Mouse (Mus musculus) kidney, embryonic 16.5 days (tissue): ENCODE results near the gene Cyp19a1. TPM values are rescaled to one million over a fixed set of nuclear protein-coding genes. Genes with fewer than 3 reads are reported as not detected.

Experiments used
- ATAC-seq: fragments of 200-750 bp; cut with Nextera tagmentation; 2 replicates; pipeline ENCODE4 v1.8.0; 2017; ENCODE audit warnings: moderate TSS enrichment; ENCODE audit not compliant: low FRiP score, low TSS enrichment
- H3K27ac ChIP-seq: fragments of 300-500 bp; sonication (generic); 2 replicates; pipeline ENCODE4 v1.5.1; 2014; ENCODE audit warnings: low read length
- H3K27me3 ChIP-seq: fragments of 300-500 bp; sonication (generic); 2 replicates; pipeline ENCODE4 v1.6.1; 2014; ENCODE audit warnings: low read length, control low read depth, mixed read lengths; ENCODE audit not compliant: insufficient read depth
- H3K36me3 ChIP-seq: fragments of 300-500 bp; sonication (generic); 2 replicates; pipeline ENCODE4 v1.6.1; 2014; ENCODE audit warnings: low read length, control low read depth, mixed read lengths; ENCODE audit not compliant: insufficient read depth
- H3K4me1 ChIP-seq: fragments of 300-500 bp; sonication (generic); 2 replicates; pipeline ENCODE4 v1.6.1; 2014; ENCODE audit warnings: low read length, control low read depth, mixed read lengths; ENCODE audit not compliant: insufficient read depth
- H3K4me2 ChIP-seq: fragments of 300-500 bp; sonication (generic); replicated peaks from 2 replicates; pipeline ENCODE4 v1.6.1; 2014; ENCODE audit warnings: low read depth, low read length
- H3K4me3 ChIP-seq: fragments of 300-500 bp; sonication (generic); 2 replicates; pipeline ENCODE4 v1.5.1; 2014; ENCODE audit warnings: mild to moderate bottlenecking, low read length
- H3K9ac ChIP-seq: fragments of 300-500 bp; sonication (generic); replicated peaks from 2 replicates; pipeline ENCODE4 v1.6.1; 2014; ENCODE audit warnings: low read length
- H3K9me3 ChIP-seq: fragments of 300-500 bp; sonication (generic); 2 replicates; pipeline ENCODE4 v1.6.1; 2016; ENCODE audit warnings: low read length, control low read depth
- WGBS: fragments of 180-500 bp; shearing (Covaris S2); extraction: QIAGEN DNeasy Blood & Tissue Kit; methylation state at CpG from one replicate; pipeline ENCODE4 v1.1.7; 2014; 5-methylcytosine and 5-hydroxymethylcytosine counted together
- polyA plus RNA-seq: library from polyadenylated mRNA; unstranded; fragments of >200 nt; fragmentation: Nextera tagmentation; extraction: Ambion mirVana; gene quantifications from 2 replicates; pipeline ENCODE4 v1.2.1, GENCODE M21; 2015

Cyp19a1 gene
- not detected in 2 replicates for polyA plus RNA-seq

GRCm38 (mm10) chr9:54268010-54268409 is at the start of gene Cyp19a1:
Gene Cyp19a1 (minus strand): TSS chr9:54268110.
- Histone ChIP-seq H3K4me3 (no peak within 1 kb of the TSS), H3K36me3 (no peaks in the 10 kb centered on the region), H3K4me1 (no peaks in the 10 kb centered on the region), H3K27me3 (no peaks in the 10 kb centered on the region), H3K4me2 (no peak within 1 kb of the TSS), H3K27ac (no peak within 1 kb of the TSS), H3K9ac (no peak within 1 kb of the TSS), H3K9me3 (no peaks in the 10 kb centered on the region)
- 83% methylated on average over 7 of the region's 7 CpGs for WGBS
- no peak for ATAC-seq

GRCm38 (mm10) chr9:54316363-54316762 is 48.5 kb upstream of the Cyp19a1 start:
- H3K9me3 ChIP-seq, result no peaks in the 10 kb centered on the region
- ATAC-seq, result no peak
- no peak overlapping the region for H3K9ac ChIP-seq
- no peaks in the 10 kb centered on the region for H3K27me3 ChIP-seq
- no peak overlapping the region for H3K4me3 ChIP-seq
- WGBS, result 73% methylated on average over 9 of the region's 9 CpGs
- no peak overlapping the region for H3K4me2 ChIP-seq
- H3K36me3 ChIP-seq, result no peaks in the 10 kb centered on the region
- H3K4me1 ChIP-seq, result no peaks in the 10 kb centered on the region
- H3K27ac ChIP-seq, result no peak overlapping the region

DNA sequence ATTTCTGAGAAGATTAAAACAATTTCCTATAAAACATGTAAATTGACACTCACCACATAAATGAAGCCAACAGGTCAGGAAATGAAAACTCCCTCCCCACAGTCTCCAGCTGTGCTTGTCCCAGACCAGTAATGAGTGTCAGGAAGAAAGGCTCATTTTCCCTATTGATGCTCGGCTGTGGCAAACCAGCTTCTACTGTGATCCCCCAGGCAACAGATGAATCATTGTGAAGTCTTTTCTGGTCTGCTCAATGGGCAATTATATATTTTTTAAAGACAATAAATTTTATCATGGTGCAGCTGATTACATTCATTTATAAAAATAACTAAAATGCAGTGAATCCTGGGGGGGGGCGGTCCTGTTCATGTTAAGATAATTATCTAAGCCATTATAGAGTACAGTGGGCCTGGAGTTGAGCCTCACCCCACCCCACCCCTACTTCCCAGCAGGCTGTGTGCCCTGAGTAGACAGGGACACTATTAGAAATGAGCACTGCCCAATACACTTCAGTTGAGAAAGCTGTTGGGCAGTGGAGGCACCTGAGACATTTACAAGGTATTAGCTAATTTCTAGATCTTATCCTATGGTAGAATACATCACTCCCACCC is 40.9 kb upstream of the Cyp19a1 start:
- no peaks in the 10 kb centered on the region for H3K36me3 ChIP-seq
- H3K4me1 ChIP-seq, result no peaks in the 10 kb centered on the region

GRCm38 (mm10) chr9:54308209-54308608 is 40.3 kb upstream of the Cyp19a1 start:
- Histone ChIP-seq H3K4me3 (no peak overlapping the region), H3K27ac (no peak overlapping the region), H3K4me2 (no peak overlapping the region), H3K36me3 (no peaks in the 10 kb centered on the region), H3K27me3 (no peaks in the 10 kb centered on the region), H3K9me3 (no peaks in the 10 kb centered on the region), H3K4me1 (no peaks in the 10 kb centered on the region), H3K9ac (no peak overlapping the region)
- ATAC-seq, result no peak
- 40% methylated on average over 1 of the region's 1 CpGs for WGBS

More for the DNA sequence above, 40.9 kb upstream of the Cyp19a1 start:
- no peak for ATAC-seq
- 48% methylated on average over 2 of the region's 2 CpGs for WGBS
- Histone ChIP-seq H3K4me2 (no peak overlapping the region), H3K4me3 (no peak overlapping the region), H3K9ac (no peak overlapping the region), H3K9me3 (no peaks in the 10 kb centered on the region), H3K27me3 (no peaks in the 10 kb centered on the region), H3K27ac (no peak overlapping the region)

GRCm38 (mm10) chr9:54301255-54301654 is 33.3 kb upstream of the Cyp19a1 start:
- 86% methylated on average over 4 of the region's 4 CpGs for WGBS
- H3K4me2 ChIP-seq, result no peak overlapping the region
- no peaks in the 10 kb centered on the region for H3K9me3 ChIP-seq
- no peaks in the 10 kb centered on the region for H3K4me1 ChIP-seq
- ATAC-seq, result no peak
- H3K36me3 ChIP-seq, result no peaks in the 10 kb centered on the region
- H3K27me3 ChIP-seq, result no peaks in the 10 kb centered on the region
- no peak overlapping the region for H3K4me3 ChIP-seq
- H3K9ac ChIP-seq, result no peak overlapping the region
- H3K27ac ChIP-seq, result no peak overlapping the region

DNA sequence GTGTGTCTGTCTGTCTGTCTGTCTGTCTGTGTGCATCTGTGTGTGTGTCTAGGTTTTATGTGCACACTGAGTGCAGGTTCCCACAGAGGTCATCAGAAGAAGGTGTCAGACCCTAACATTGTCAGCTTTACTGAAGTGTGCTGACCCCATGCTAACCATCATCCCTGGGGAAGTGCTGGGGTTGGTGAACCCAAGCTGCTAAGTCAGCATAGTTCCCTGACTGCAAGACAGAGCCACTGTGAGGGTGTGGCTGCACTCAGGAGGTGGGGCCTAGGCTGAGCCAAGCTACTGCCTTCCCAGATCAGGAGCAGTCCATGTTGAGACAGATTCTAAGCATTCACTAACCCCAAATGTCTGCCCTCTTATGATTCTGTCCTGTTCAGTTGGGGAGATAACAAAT is 31.9 kb upstream of the Cyp19a1 start:
- ATAC-seq, result 0 out of 2 replicates have a peak, but pooled peaks have one; percentile 35
- H3K27ac ChIP-seq, result no peak overlapping the region
- H3K4me1 ChIP-seq, result no peaks in the 10 kb centered on the region
- H3K4me2 ChIP-seq, result no peak overlapping the region
- no peaks in the 10 kb centered on the region for H3K9me3 ChIP-seq
- no peaks in the 10 kb centered on the region for H3K27me3 ChIP-seq
- H3K9ac ChIP-seq, result no peak overlapping the region
- no peaks in the 10 kb centered on the region for H3K36me3 ChIP-seq
- no peak overlapping the region for H3K4me3 ChIP-seq

- H3K36me3 ChIP-seq, result no peaks in the 10 kb centered on the region
- WGBS, result 65% methylated on average over 3 of the region's 3 CpGs
- no peak overlapping the region for H3K27ac ChIP-seq
- no peak for ATAC-seq
- no peaks in the 10 kb centered on the region for H3K9me3 ChIP-seq
- H3K4me3 ChIP-seq, result no peak overlapping the region
- no peaks in the 10 kb centered on the region for H3K4me1 ChIP-seq
- H3K27me3 ChIP-seq, result no peaks in the 10 kb centered on the region
- H3K9ac ChIP-seq, result no peak overlapping the region
- H3K4me2 ChIP-seq, result no peak overlapping the region
Observed at GRCm38 (mm10) chr9:54299389-54299788, 31.5 kb upstream of the Cyp19a1 start.

- 17% methylated on average over 5 of the region's 5 CpGs for WGBS
Observed at GRCm38 (mm10) chr9:54287804-54288203, 19.9 kb upstream of the Cyp19a1 start.

DNA sequence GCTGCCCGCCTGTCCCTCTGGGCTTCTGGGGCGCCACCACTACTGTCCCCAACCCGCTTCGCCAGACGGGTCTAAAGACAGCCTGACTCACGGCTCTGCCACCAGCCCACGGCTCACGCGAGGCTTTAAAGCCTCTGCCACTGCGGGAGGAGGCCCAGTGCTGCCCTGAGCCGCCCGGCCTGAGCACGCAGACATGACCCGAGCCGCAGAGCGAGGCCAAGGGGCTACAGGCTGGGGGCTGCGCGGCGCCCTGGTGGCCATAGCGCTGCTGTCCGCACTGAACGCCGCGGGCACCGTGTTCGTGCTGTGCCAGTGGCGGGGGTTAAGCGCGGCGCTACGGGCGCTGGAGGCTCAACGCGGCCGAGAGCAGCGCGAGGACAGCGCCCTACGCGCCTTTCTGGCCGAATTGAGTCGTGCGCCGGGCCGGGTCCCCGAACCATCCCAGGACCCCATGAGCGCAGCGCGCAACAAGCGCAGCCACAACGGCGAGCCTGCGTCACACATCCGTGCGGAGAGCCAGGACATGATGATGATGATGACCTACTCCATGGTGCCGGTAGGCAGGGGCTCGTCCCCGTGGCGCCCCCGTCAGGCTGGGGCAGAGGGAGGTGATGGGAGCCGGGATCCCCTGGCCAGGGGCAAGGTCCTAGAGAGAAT is 18.5 kb upstream of the Cyp19a1 start, which contains the start of gene Gldn:
Gene Gldn, plus strand, starts transcription at position 156 of the 657 bp plus-strand sequence.
- ATAC-seq, result peak; percentile 75
- Histone ChIP-seq H3K4me2 (peak within 1 kb of the TSS; percentile 80), H3K4me3 (peak within 1 kb of the TSS; percentile 46), H3K27me3 (peaks cover 9% of the 10 kb centered on the region), H3K36me3 (no peaks in the 10 kb centered on the region), H3K4me1 (peaks cover 8% of the 10 kb centered on the region), H3K9ac (peak within 1 kb of the TSS; percentile 66), H3K27ac (peak within 1 kb of the TSS; percentile 54), H3K9me3 (no peaks in the 10 kb centered on the region)
- WGBS, result 4% methylated on average over 61 of the region's 61 CpGs

More at GRCm38 (mm10) chr9:54287804-54288203, 19.9 kb upstream of the Cyp19a1 start:
- Histone ChIP-seq H3K27me3 (peaks cover 9% of the 10 kb centered on the region), H3K9ac (no peak overlapping the region), H3K27ac (peak overlapping the region; percentile 44; the same call in 1 of the 2 replicates), H3K4me3 (no peak overlapping the region), H3K36me3 (no peaks in the 10 kb centered on the region), H3K9me3 (no peaks in the 10 kb centered on the region), H3K4me2 (0 out of 2 replicates have a peak overlapping the region, but pooled peaks have one; percentile 10), H3K4me1 (peaks cover 8% of the 10 kb centered on the region)
- no peak for ATAC-seq

GRCm38 (mm10) chr9:54279046-54279589 is 11.2 kb upstream of the Cyp19a1 start:
- H3K9ac ChIP-seq, result no peak overlapping the region
- H3K27ac ChIP-seq, result no peak overlapping the region
- no peaks in the 10 kb centered on the region for H3K27me3 ChIP-seq
- H3K9me3 ChIP-seq, result no peaks in the 10 kb centered on the region
- ATAC-seq, result no peak
- H3K4me3 ChIP-seq, result no peak overlapping the region
- H3K36me3 ChIP-seq, result no peaks in the 10 kb centered on the region
- no peaks in the 10 kb centered on the region for H3K4me1 ChIP-seq
- WGBS, result 81% methylated on average over 12 of the region's 12 CpGs
- no peak overlapping the region for H3K4me2 ChIP-seq
